Mouse (Mus musculus) brown adipose tissue, adult 24 weeks (tissue): Measurements from ENCODE around the gene Glra1. TPM values are rescaled to one million over a fixed set of nuclear protein-coding genes. Genes with fewer than 3 reads are reported as not detected.
"Not testable (repeated sequence)": the region's sequence is repeated elsewhere in the genome, so short reads cannot be mapped to it uniquely, and the experiment has no call there.

Source experiments
- H3K27ac ChIP-seq: fragments of 200-500 bp; replicated peaks from 2 replicates; pipeline ENCODE4 v1.5.1; 2012; ENCODE audit warnings: low read depth, mild to moderate bottlenecking, low read length
- H3K4me1 ChIP-seq: fragments of 200-500 bp; 2 replicates; pipeline ENCODE4 v1.6.1; 2012; ENCODE audit warnings: low read length, mixed read lengths; ENCODE audit not compliant: control insufficient read depth, insufficient read depth, insufficient read length
- H3K4me3 ChIP-seq: fragments of 200-500 bp; 2 replicates; pipeline ENCODE4 v1.5.1; 2012; ENCODE audit warnings: low read depth, mild to moderate bottlenecking, low read length, moderate library complexity; ENCODE audit not compliant: insufficient read depth
- polyA plus RNA-seq: library from polyadenylated mRNA; stranded (reverse); fragments of >200 nt; gene quantifications from 2 replicates; pipeline ENCODE4 v1.2.4, GENCODE M21; 2012; ENCODE audit not compliant: missing spikeins, insufficient read depth, insufficient read length

The Glra1 gene
- not detected in 2 replicates for polyA plus RNA-seq

DNA sequence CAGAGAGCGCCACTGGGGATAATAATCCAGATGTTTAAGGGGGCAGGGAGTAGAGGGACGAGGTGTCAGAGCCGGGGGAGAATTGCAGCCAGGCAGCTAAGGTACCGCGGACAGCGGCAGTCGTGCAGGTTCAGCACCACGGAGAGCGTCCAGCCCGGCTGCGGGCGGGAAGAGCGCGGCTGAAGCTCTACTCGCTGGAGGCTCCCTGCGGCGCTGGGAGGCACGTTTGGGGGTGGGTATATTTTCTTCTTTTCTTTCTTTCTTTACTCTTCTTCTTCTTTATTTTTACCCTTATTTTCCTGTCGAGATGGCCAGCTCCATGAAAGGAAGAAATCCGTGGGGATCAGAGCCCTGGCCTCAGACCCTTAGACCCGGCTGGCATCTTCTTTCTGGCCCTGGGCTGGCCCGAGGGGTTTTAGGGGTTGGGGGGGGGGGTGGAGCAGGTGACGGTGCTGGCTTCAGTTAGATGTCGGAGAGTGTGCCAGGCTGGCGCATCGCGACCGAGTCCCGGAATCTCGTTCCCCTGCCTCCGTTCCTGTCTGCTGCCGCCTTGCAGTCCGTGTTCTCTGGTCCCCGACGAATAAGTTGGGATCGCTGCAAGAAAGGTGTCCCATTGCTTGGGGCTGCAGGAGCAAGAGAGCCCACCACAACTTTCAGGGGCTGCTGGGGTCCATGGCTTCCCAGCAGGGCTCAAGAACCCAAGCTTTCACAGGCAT, at the start of gene Glra1:
Gene Glra1 (minus strand): TSS at position 391 of the 716 bp plus-strand sequence.
- Histone ChIP-seq H3K27ac (no peak within 1 kb of the TSS), H3K4me1 (no peaks in the 10 kb centered on the region), H3K4me3 (no peak within 1 kb of the TSS)

DNA sequence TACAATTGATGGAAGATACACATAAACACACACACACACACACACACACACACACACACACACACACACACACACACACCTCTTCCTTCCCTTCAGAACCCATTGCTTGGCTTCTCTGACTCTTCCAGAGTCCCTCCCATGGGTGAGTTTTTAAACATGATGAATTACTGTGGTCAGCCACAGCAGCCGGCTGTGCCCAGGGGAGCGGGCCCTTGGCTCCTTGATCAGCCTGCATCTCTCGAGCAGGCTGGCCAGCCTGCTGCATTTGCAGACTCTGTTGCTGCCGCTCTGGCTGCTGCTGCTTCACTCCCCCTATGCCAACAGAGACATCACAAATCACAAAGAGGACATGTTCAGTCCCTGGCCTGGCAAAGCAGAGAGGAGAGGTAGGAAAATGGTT, 29.0 kb upstream of the Glra1 start:
- no peaks in the 10 kb centered on the region for H3K4me1 ChIP-seq
- H3K4me3 ChIP-seq = no peak overlapping the region
- no peak overlapping the region for H3K27ac ChIP-seq

DNA sequence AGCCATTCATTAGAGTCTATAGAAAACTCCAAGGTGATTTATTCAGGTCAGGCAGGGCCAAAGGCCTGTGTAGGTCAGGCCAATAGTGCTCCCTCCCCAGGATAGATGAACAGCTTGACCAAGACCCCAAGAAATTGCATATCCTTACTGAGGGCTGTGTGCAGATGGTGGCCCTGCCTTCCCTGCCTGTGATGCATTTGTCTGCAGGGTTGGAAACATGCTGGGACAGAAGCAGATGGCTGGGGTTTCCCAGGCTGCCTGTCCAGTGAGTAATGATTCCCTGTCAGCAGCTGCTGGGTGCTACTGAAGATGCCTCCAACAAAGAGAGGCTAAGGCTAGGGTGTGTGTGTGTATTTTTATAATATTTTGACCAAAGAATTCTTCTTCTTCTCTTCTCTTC, 25.9 kb upstream of the Glra1 start:
- no peaks in the 10 kb centered on the region for H3K4me1 ChIP-seq
- no peak overlapping the region for H3K27ac ChIP-seq
- no peak overlapping the region for H3K4me3 ChIP-seq

DNA sequence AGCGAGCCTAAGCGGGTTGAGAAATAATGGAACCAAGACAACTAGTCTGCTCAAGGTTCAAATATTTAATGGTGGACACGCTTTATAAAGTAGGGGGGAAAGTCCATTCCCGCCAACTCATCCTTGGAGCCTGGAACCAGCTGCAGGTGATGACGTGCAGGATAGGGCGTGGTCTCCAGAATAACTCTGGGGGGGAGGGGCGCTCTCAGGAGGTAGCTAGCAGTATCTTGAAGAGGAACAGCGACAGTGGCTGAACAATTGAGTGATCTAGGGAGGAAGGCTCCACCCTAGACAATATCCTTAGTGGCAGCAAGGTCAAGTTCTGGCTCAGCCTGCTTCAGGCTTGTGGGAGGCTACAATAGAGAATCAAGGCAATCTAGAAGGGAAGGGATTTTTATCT, 6.6 kb upstream of the Glra1 start:
- H3K27ac ChIP-seq, H3K4me1 ChIP-seq, H3K4me3 ChIP-seq: not testable (repeated sequence)

DNA sequence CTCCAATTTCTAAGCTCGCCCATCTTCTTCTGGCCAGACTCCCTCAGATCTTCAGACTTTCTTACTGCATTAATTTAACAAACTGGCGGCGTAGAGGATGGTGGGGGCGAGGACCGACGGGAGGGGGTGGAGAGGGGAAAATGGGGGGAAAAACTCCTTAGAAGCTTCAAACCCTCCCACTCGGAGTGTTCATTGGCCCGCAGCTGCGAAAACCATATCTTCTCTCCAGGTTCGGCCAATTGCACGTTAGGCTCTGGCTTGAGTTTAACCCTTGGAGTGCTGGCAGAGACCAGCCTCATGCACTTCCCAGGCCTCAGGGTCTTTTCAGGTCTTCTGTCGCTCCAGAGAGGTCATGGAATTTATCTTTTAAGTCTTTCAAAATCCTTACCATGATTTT, 524 bp upstream of the Glra1 start:
- H3K4me1 ChIP-seq = no peaks in the 10 kb centered on the region
- no peak overlapping the region for H3K4me3 ChIP-seq
- no peak overlapping the region for H3K27ac ChIP-seq

DNA sequence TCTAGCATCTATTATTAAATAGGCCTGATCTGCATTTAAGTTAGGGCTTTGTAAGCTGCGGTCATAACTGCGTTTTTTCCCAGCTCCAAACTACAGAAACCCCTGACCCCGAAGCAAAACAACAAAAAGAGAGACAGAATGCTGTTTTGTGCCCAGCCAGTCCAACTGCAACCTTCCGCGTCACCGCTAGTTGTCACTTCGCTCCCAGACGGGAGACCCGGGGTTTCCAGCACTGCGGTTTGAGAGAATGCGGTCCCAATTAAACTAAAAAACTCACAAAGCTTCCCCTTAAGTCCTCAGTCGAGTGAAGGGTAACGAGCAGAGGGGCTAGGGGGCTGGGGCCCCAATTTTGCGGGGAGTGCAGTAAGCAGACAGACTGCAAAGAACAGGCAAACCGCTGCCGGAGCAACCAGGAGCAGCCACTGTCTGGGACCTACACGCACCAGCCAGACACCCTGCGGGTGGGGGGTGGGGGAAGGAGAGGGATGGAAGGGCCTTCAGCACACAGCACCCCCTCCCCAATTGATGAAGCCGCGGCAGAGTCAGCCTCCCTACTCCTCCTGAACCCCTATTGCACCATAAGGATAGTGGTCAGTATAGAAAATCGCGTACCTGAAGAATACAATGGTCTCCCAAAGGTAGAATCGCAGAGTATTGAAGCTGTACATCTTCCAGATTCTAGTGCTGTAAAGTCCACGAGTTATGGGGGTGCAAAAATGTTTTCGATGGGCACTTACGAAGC, 761 bp downstream of the Glra1 start:
- Histone ChIP-seq H3K4me1 (no peaks in the 10 kb centered on the region), H3K27ac (no peak overlapping the region), H3K4me3 (no peak overlapping the region)

DNA sequence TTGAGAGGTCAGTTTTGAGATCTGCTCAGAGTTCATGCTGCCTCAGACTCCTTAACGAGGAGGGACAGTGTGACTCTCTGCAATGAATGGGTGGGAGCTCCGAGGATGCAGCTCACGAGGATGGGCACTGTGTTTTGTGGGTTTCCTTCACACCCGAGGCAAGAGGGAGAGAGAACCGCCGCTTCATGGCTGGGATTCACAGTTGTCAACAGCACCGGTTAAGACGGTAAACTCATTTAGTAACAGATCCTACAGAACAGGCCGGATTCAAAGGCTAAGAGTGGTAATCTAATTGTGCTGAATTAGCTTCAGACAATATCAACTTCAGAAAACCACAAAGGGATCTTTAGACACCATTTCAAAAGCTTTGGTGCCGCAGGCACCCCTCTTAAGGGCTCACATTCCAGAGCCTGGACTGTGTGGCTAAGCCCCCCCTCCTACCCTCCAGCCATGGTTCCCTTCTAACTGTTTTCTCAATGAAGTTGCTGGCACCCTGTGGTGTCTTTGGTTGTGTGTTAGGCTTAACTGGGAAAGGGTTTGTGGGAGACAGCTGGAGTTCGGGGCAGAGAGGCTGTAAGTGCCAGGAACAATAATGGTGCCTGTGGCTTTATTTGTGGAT, 6.4 kb downstream of the Glra1 start:
- no peak overlapping the region for H3K4me3 ChIP-seq
- H3K27ac ChIP-seq = no peak overlapping the region
- H3K4me1 ChIP-seq = no peaks in the 10 kb centered on the region

DNA sequence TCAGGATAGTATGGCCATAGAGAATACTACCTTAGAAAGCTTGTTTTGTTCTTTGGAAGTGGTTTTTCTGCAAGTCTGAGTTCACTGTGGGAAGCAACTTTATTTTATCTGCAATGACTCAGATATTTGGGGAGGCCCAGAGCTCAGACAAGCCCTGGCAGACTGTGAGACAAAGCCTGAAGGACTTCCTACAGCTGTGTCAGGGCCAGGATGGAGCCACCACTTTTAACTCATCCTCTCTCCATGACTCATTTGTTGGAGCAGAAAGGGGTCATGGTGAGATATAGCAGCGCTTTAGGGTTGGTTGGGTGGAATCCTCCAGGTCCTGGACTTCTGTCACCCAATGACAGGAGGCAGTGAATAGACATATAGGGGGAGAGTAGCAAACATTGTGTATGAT, 12.3 kb downstream of the Glra1 start:
- H3K27ac ChIP-seq = no peak overlapping the region
- no peak overlapping the region for H3K4me3 ChIP-seq
- no peaks in the 10 kb centered on the region for H3K4me1 ChIP-seq

DNA sequence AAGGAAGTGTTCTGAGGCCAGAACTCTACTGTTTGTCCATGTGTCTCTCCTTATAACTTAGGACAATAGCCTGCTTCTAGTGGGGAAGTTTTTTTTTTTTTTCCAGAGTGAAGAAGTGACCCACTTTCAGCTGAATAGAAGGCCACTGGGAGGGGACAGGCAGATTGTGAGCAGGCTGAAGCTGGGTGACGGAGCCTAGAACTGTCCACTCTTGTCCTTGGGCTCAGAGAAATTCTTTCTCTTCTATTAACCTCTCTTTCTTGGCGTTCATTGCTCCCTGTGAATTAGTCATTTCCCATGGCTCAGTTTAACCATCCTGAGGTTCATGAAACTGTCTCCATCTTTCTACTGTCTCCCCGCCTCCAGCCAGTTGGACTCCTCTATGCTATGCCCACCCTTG, 13.6 kb downstream of the Glra1 start:
- H3K4me1 ChIP-seq = no peaks in the 10 kb centered on the region
- no peak overlapping the region for H3K4me3 ChIP-seq

DNA sequence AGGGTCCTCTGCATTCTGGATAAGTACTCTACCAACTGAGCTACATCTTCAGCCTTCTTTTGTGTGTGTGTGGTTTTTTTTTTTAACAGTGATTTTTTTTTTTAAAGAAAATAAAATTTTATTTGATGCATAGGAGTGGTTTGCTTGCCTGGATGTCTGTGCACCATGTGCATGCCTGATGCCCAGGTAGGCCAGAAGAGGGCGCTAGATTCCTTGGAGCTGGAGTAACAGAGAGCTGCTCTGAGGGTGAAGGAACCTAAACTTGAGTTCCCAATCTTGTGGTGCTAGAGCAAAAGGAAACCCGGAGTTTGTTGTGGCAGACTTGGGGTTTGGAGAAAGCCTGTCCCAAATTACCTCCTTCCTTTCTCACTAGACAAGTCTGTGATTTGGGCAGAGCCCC, 16.8 kb downstream of the Glra1 start:
- H3K4me3 ChIP-seq = no peak overlapping the region
- H3K27ac ChIP-seq = no peak overlapping the region
- H3K4me1 ChIP-seq = no peaks in the 10 kb centered on the region

More for the DNA sequence above, 13.6 kb downstream of the Glra1 start:
- H3K27ac ChIP-seq = no peak overlapping the region

DNA sequence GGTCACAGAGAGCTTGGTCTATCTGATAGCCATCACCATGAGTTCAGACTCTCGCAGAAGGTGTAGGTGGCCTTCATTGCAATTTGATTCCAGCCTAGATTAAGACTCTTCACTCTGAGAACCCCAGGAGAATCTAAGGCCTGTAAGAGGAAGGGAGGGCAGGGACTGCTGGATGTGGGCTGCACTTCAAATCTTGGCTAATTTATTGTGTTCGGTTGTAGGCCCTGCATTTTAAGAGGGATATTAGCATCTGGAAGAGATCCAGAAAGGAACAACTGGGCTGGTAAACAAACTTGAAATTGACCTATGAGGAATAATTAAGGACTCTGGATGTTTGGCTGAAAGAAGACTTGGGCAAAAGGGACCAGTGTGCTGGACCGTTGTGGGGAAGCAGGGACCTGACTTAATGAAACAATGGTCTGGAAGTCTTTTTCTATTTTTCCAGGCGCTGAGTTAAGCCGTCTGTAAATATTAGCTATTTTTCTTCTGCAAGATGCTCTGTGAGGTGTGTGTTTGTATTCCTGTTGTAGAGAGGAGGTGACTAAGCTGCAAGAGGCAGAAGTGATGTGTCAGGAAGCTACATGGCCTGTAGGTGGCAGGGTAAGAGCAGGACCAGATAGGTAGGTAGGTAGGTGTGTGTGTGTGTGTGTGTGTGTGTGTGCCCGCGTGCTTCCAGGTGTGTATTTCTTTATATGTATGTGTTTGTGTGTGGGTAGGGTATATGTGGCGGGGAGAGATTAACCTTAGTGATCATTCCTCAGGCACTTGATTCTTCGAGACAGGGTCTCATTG, 18.4 kb downstream of the Glra1 start:
- no peak overlapping the region for H3K27ac ChIP-seq
- no peak overlapping the region for H3K4me3 ChIP-seq
- H3K4me1 ChIP-seq = no peaks in the 10 kb centered on the region

DNA sequence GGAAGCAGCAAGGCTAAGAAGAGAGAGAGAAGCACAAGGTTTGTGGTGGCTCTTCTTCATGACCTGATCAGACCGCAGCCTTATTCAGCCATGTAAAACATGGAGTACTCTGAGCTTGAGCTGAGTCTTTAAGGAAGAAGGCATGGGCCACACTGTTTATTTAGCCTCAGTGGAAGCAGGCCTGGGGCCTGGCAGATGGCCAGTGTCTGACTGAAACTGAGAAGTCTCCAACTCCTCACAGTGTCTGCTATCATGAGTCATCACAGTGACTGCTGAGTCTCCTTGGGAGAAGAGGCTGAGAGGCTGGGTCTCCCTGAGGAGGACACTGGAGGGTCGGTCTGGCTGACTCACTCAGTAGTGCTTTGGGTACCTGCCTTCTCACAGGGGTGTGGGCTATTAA, 33.6 kb downstream of the Glra1 start:
- H3K4me1 ChIP-seq = no peaks in the 10 kb centered on the region
- H3K4me3 ChIP-seq = no peak overlapping the region
- H3K27ac ChIP-seq = no peak overlapping the region

DNA sequence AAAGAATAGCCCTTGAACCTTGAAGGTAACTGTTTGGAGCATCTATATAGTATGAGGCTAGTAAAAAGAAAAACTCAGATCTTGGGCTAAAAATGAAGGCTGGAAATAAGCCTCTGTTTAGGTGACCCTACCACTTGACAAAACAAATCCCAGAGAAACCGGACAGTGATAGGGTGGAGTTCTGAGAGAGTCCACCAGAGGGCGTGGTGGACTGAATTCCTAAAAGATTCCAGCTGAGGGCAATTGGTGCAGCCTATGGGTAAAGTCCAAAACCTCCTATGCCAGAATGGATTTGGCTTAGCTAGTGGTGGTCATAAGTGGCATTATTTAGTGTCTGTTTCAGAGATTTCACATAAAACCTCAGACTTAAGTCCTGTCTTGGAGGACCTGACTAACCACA, 36.9 kb downstream of the Glra1 start:
- Histone ChIP-seq H3K4me3 (no peak overlapping the region), H3K27ac (no peak overlapping the region), H3K4me1 (no peaks in the 10 kb centered on the region)

DNA sequence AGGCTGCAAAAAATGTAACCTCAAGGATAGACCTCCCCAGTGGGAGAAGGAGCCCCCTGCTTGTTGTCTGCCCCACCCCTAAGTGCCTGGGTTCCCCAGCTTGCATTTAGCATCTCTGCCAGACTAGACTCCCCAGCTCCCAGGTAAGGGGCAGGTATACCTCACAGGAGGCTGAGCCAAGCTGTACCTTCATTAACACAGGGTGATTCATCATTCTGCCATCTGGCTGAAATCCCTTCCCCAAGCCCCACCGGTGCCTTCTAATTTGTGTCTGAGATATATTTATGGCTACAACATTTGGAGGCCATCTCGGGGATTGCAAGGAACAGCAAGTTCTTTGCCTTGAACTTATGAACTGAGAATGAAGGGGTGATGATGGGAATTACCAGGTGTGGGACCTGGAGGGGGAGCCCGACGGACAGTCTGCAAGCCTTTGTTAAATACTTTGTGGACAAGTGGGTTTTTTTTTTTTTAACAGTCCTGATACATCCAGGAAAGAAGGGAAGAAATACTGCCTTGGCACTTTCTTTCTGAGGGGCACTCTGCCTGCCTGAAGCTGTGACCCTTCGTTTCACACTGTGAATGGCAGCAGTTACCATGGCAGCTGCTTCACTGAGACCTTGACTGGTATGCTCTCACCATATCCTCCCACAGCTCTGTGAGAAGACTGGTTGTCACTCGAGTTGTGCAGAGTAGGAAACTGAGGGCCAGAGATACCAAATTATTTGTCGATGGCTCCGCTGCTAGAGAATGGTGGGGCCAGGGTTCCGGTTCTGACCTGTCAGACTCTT, 41.5 kb downstream of the Glra1 start:
- Histone ChIP-seq H3K4me1 (no peaks in the 10 kb centered on the region), H3K4me3 (no peak overlapping the region), H3K27ac (no peak overlapping the region)
